Mouse (Mus musculus) heart, embryonic 14.5 days (tissue): ENCODE data around the gene Ildr2. TPM values are rescaled to one million over a fixed set of nuclear protein-coding genes. Genes with fewer than 3 reads are reported as not detected.

Experiments used
- ATAC-seq: fragments of 200-750 bp; cut with Nextera tagmentation; 2 replicates; pipeline ENCODE4 v1.8.0; 2017; ENCODE audit warnings: low read depth, moderate TSS enrichment; ENCODE audit not compliant: insufficient number of reproducible peaks, insufficient read depth, low FRiP score
- H3K27ac ChIP-seq, 2 experiments: fragments of 200-500 bp in 1 of 2; fragments of 300-500 bp in 1 of 2; sonication (generic) in 1 of 2; replicated peaks in 1 of 2; 2 replicates each; pipeline ENCODE4 v1.5.1; 2012 to 2014; ENCODE audit warnings: low read depth in 2 of 2, low read length in 2 of 2, control low read depth in 1 of 2, mild to moderate bottlenecking in 1 of 2, mixed read lengths in 1 of 2; ENCODE audit not compliant: control insufficient read depth in 1 of 2, insufficient read depth in 1 of 2
- H3K27me3 ChIP-seq: fragments of 300-500 bp; sonication (generic); 2 replicates; pipeline ENCODE4 v1.6.1; 2014; ENCODE audit warnings: mild to moderate bottlenecking, low read length, control low read depth; ENCODE audit not compliant: control insufficient read depth, insufficient read depth
- H3K36me3 ChIP-seq: fragments of 300-500 bp; sonication (generic); 2 replicates; pipeline ENCODE4 v1.6.1; 2014; ENCODE audit warnings: mild to moderate bottlenecking, control low read depth, low read length, mixed read lengths; ENCODE audit not compliant: control insufficient read depth, insufficient read depth
- H3K4me1 ChIP-seq, 2 experiments: fragments of 200-500 bp in 1 of 2; fragments of 300-500 bp in 1 of 2; sonication (generic) in 1 of 2; 2 replicates each; pipeline ENCODE4 v1.6.1; 2012 to 2014; ENCODE audit warnings: low read length in 2 of 2, control low read depth in 1 of 2, mixed read lengths in 1 of 2; ENCODE audit not compliant: control insufficient read depth in 2 of 2, insufficient read depth in 2 of 2
- H3K4me2 ChIP-seq: fragments of 300-500 bp; sonication (generic); 2 replicates; pipeline ENCODE4 v1.6.1; 2014; ENCODE audit warnings: mild to moderate bottlenecking, low read length
- H3K4me3 ChIP-seq, 2 experiments: fragments of 200-500 bp in 1 of 2; fragments of 300-500 bp in 1 of 2; sonication (generic) in 1 of 2; 2 replicates each; pipeline ENCODE4 v1.5.1; 2012 to 2014; ENCODE audit warnings: low read length in 2 of 2, mild to moderate bottlenecking in 2 of 2, control low read depth in 1 of 2, low read depth in 1 of 2, moderate library complexity in 1 of 2; ENCODE audit not compliant: control insufficient read depth in 1 of 2, insufficient read depth in 1 of 2
- H3K9ac ChIP-seq: fragments of 300-500 bp; sonication (generic); 2 replicates; pipeline ENCODE4 v1.6.1; 2014; ENCODE audit warnings: mild to moderate bottlenecking, low read length
- H3K9me3 ChIP-seq: fragments of 300-500 bp; sonication (generic); 2 replicates; pipeline ENCODE4 v1.6.1; 2016; ENCODE audit warnings: low read length, control low read depth; ENCODE audit not compliant: control insufficient read depth
- WGBS: fragments of 180-500 bp; shearing (Covaris S2); extraction: QIAGEN DNeasy Blood & Tissue Kit; methylation state at CpG from one replicate; pipeline ENCODE4 v1.1.7; 2014; 5-methylcytosine and 5-hydroxymethylcytosine counted together
- polyA plus RNA-seq: library from polyadenylated mRNA; unstranded; fragments of >200 nt; fragmentation: Nextera tagmentation; extraction: Ambion mirVana; gene quantifications from 2 replicates; pipeline ENCODE4 v1.2.1, GENCODE M21; 2014

The Ildr2 gene
- 1.5 and 1.7 TPM in 2 replicates for polyA plus RNA-seq

DNA sequence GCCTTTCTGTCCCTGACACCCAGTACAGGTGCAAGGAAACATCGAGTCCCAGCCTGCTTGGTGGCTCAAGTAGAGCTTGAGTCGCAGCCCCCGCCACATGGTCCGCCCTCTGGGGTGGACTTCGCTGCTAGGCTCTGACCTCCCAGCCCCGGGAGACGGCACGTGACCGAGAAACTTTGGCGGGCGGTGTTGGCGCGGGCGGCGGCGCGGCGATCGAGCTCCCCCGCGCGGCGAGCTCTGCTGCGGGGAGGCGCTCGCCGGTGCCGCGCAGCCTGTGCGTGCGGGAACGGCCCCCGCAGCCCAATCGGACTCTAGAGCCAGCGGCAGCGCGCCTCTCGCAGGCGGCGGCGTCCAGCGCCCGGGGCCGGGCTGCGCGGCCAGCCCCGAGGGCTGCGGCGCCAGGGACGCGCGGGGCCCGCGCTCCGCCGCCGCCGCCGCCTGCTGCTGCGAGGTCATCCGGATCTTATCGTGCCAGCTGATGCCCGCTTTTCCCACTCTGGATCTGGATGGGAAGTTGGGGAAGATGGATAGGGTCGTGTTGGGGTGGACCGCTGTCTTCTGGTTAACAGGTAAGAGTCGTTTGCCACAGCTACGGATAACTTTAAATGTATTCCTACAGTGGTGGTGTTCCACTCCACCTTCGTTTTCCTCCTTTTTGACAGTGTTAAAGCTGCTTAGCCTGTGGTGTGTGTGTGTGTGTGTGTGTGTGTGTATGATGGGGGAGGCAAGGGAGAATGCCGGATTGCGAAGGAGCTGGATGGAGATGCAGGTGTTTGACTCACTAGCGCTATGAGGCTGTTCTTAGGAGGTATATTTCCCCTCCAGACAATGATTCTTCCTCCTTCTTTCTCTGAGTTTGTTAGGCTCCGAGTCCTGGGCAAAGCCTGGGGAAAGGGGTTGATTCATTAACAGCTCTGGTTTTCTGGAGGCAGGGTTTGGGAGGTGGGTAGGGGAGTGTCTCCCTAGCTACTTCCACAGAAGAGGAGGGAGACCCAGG, at the start of gene Ildr2:
Gene Ildr2 (plus strand): TSS at position 242 of the 997 bp plus-strand sequence.
- no peaks in the 10 kb centered on the region for H3K36me3 ChIP-seq
- H3K9me3 ChIP-seq: no peaks in the 10 kb centered on the region
- ATAC-seq: peak; percentile 20; the same call in 1 of the 2 replicates
- H3K4me1 ChIP-seq: peaks cover 10 to 14% of the 10 kb centered on the region in 2 experiments
- H3K27ac ChIP-seq: no peak within 1 kb of the TSS
- 2% methylated on average over 71 of the region's 72 CpGs for WGBS
- H3K4me2 ChIP-seq: peak within 1 kb of the TSS; percentile 92
- peaks cover 56% of the 10 kb centered on the region for H3K27me3 ChIP-seq
- H3K4me3 ChIP-seq: peak within 1 kb of the TSS; percentile 38 to 64
- peak within 1 kb of the TSS; percentile 68 for H3K9ac ChIP-seq

DNA sequence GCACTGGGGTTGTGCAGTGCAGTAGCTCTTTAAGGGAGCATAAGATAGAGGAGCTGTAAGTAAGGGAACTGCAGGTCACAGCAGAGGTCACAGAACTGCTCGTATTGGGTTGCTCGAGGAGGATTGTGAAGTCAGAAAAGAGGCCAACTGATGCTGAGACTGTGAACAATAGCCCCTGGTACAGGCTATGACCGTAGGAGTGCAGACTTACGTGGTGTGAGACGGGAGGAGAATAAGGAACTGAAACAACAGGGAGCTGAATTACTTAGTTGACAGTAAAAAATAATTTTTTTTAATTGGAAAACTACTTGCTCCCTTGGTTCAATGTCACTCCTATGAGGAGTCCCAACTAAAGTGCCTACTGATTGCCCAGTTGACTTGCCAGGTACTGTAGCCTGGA, 49.8 kb upstream of the Ildr2 start:
- H3K9ac ChIP-seq: no peak overlapping the region
- no peak overlapping the region for H3K4me3 ChIP-seq
- H3K4me1 ChIP-seq: no peaks in the 10 kb centered on the region
- no peaks in the 10 kb centered on the region for H3K36me3 ChIP-seq
- H3K27ac ChIP-seq: no peak overlapping the region
- no peaks in the 10 kb centered on the region for H3K9me3 ChIP-seq
- no peak overlapping the region for H3K4me2 ChIP-seq
- WGBS: 61% methylated on average over 5 of the region's 5 CpGs
- ATAC-seq: no peak
- H3K27me3 ChIP-seq: no peaks in the 10 kb centered on the region

DNA sequence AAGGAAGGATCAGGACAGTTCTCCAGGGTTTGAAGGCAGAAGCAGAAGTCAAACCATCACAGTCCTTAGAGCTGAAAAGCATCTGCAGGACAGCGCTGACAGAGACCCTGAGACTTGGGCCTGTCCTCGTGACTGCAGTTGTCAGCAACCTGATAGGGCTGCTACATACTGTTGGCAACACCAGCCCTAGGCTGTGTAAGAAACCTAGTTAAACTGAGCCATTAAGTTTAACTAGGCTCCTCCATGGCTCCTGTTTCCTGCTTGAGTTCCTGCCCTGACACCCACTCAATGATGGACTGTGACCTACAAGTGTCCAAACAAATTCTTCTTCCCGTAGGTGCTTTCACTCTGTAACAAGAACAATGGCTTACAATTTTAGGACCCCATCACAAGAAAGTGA, 48.8 kb upstream of the Ildr2 start:
- no peaks in the 10 kb centered on the region for H3K36me3 ChIP-seq
- H3K27me3 ChIP-seq: no peaks in the 10 kb centered on the region
- no peaks in the 10 kb centered on the region for H3K9me3 ChIP-seq
- H3K27ac ChIP-seq: no peak overlapping the region
- WGBS: 47% methylated on average over 3 of the region's 3 CpGs
- no peak overlapping the region for H3K4me2 ChIP-seq
- ATAC-seq: no peak
- H3K9ac ChIP-seq: no peak overlapping the region
- H3K4me1 ChIP-seq: no peaks in the 10 kb centered on the region; a peak in 1 of 4 replicates
- H3K4me3 ChIP-seq: no peak overlapping the region

- no peaks in the 10 kb centered on the region for H3K9me3 ChIP-seq
- no peak for ATAC-seq
Observed at GRCm38 (mm10) chr1:166209371-166209770, 44.6 kb upstream of the Ildr2 start.

DNA sequence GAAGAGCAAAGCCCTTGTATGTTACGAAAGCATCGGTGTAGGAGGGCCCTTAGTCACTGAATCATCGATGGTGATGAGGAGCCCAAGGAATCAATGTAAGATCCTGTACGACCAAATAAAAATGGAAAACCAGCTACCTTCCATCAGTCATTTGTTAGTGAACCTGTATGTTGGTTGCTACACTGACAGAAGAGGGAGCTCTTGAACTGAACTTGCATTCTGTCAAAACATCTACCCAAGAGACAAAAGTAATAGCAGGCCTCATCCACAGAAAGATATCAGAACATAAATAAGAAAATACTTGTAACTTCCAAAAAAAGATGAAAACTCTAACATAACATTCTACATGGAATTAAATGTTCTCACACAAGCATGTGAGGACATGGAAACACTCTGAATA, 39.8 kb upstream of the Ildr2 start:
- ATAC-seq: no peak

More at GRCm38 (mm10) chr1:166209371-166209770, 44.6 kb upstream of the Ildr2 start:
- Histone ChIP-seq H3K27me3 (no peaks in the 10 kb centered on the region), H3K4me1 (no peaks in the 10 kb centered on the region; a peak in 1 of 4 replicates), H3K36me3 (no peaks in the 10 kb centered on the region), H3K27ac (no peak overlapping the region), H3K4me2 (no peak overlapping the region), H3K9ac (no peak overlapping the region), H3K4me3 (no peak overlapping the region)
- WGBS: 66% methylated on average over 6 of the region's 6 CpGs

GRCm38 (mm10) chr1:166238315-166238969, 15.5 kb upstream of the Ildr2 start, which contains the start of gene Mael:
Gene Mael (minus strand): TSS chr1:166238747.
- no peaks in the 10 kb centered on the region for H3K36me3 ChIP-seq
- H3K4me3 ChIP-seq: no peak within 1 kb of the TSS
- H3K27me3 ChIP-seq: no peaks in the 10 kb centered on the region
- 79% methylated on average over 53 of the region's 53 CpGs for WGBS
- H3K27ac ChIP-seq: no peak within 1 kb of the TSS
- H3K4me1 ChIP-seq: no peaks in the 10 kb centered on the region
- no peak within 1 kb of the TSS for H3K4me2 ChIP-seq
- H3K9ac ChIP-seq: no peak within 1 kb of the TSS
- ATAC-seq: no peak
- H3K9me3 ChIP-seq: peaks cover 12% of the 10 kb centered on the region; the same call in 1 of the 2 replicates

More for the DNA sequence above, 39.8 kb upstream of the Ildr2 start:
- no peaks in the 10 kb centered on the region for H3K36me3 ChIP-seq
- H3K27me3 ChIP-seq: no peaks in the 10 kb centered on the region
- no peaks in the 10 kb centered on the region; a peak in 1 of 4 replicates for H3K4me1 ChIP-seq
- no peaks in the 10 kb centered on the region for H3K9me3 ChIP-seq
- WGBS: 83% methylated on average over 4 of the region's 4 CpGs
- H3K4me3 ChIP-seq: no peak overlapping the region
- H3K9ac ChIP-seq: no peak overlapping the region
- H3K4me2 ChIP-seq: no peak overlapping the region
- no peak overlapping the region for H3K27ac ChIP-seq

GRCm38 (mm10) chr1:166244285-166244684, 9.7 kb upstream of the Ildr2 start:
- Histone ChIP-seq H3K36me3 (no peaks in the 10 kb centered on the region), H3K4me2 (no peak overlapping the region), H3K27ac (no peak overlapping the region), H3K9ac (no peak overlapping the region), H3K9me3 (no peaks in the 10 kb centered on the region), H3K27me3 (no peaks in the 10 kb centered on the region), H3K4me3 (no peak overlapping the region), H3K4me1 (no peaks in the 10 kb centered on the region; a peak in 1 of 4 replicates)
- no peak for ATAC-seq
- 59% methylated on average over 6 of the region's 6 CpGs for WGBS
